ENCODE assay signal across 7 mouse cellular contexts in genomic region chr4:46452855-46453719, GRCm38 (mm10). TPM values are rescaled to one million over a fixed set of nuclear protein-coding genes. Genes with fewer than 3 reads are reported as not detected.
DNase-seq lines count a peak whose midpoint lies in the region; ATAC-seq and TF ChIP-seq lines count a peak whose summit lies in the region.

No protein-coding gene starts in this region.

- DNase-seq in liver, adult 2 months (ENCODE audit: extremely low read depth, low read depth, low spot score) = no peak
- DNase-seq in liver = no peak
- no peak for DNase-seq in left cerebral cortex, postnatal 36 days (ENCODE audit: low spot score in 2 of 2)
- DNase-seq in adrenal gland, postnatal 25 days = no peak

- H3K79me2 ChIP-seq in liver, adult 2 months (ENCODE audit: control insufficient read depth, insufficient read depth, low read length) = peaks cover 47% of the 10 kb centered on the region

- H3K4me1 ChIP-seq in liver, adult 2 months (ENCODE audit: control insufficient read depth, insufficient read depth, low read length) = peaks cover 18% of the 10 kb centered on the region
- H3K4me1 ChIP-seq in embryonic facial prominence, embryonic 13.5 days = peaks cover 47% of the 10 kb centered on the region
- H3K4me1 ChIP-seq in intestine, embryonic 15.5 days (replicated peaks) = peaks cover 18% of the 10 kb centered on the region
- H3K4me1 ChIP-seq in neural tube, embryonic 14.5 days (ENCODE audit: control insufficient read depth, insufficient read depth, low read length) = peaks cover 12% of the 10 kb centered on the region

- no peaks in the 10 kb centered on the region for H3K27me3 ChIP-seq in liver, adult 2 months (ENCODE audit: control insufficient read depth, insufficient read depth, low read length)
- H3K27me3 ChIP-seq in embryonic facial prominence, embryonic 13.5 days = no peaks in the 10 kb centered on the region
- no peaks in the 10 kb centered on the region for H3K27me3 ChIP-seq in intestine, embryonic 15.5 days (replicated peaks)
- H3K27me3 ChIP-seq in neural tube, embryonic 14.5 days (ENCODE audit: control insufficient read depth, insufficient read depth, low read length) = no peaks in the 10 kb centered on the region

- no peak for TF ChIP-seq CTCF in liver, adult 2 months (IDR thresholded peaks at IDR 0.05; ENCODE audit: low read depth, low read length)

- 0 out of 2 replicates have a peak overlapping the region, but pooled peaks have one; percentile 4 for H3K9ac ChIP-seq in liver, adult 2 months (ENCODE audit: low read depth, low read length)
- H3K9ac ChIP-seq in embryonic facial prominence, embryonic 13.5 days = peak overlapping the region; percentile 99
- peak overlapping the region; percentile 98 for H3K9ac ChIP-seq in intestine, embryonic 15.5 days
- peak overlapping the region; percentile 93; the same call in 1 of the 2 replicates for H3K9ac ChIP-seq in neural tube, embryonic 14.5 days (replicated peaks; ENCODE audit: low read depth, low read length)

- TF ChIP-seq POLR2A in liver, adult 2 months (IDR thresholded peaks at IDR 0.05; ENCODE audit: extremely low read depth, insufficient read depth, low read length) = no peak

- H3K9me3 ChIP-seq in embryonic facial prominence, embryonic 13.5 days = no peaks in the 10 kb centered on the region
- H3K9me3 ChIP-seq in intestine, embryonic 15.5 days = no peaks in the 10 kb centered on the region
- H3K9me3 ChIP-seq in neural tube, embryonic 14.5 days (ENCODE audit: control insufficient read depth, low read length) = no peaks in the 10 kb centered on the region

- ATAC-seq in embryonic facial prominence, embryonic 13.5 days (ENCODE audit: insufficient number of reproducible peaks, insufficient read depth, low FRiP score, low TSS enrichment, low read depth) = no peak
- ATAC-seq in intestine, embryonic 15.5 days = no peak
- no peak for ATAC-seq in neural tube, embryonic 14.5 days (ENCODE audit: low read depth)

- H3K4me3 ChIP-seq in liver, adult 2 months (ENCODE audit: insufficient read depth, low read depth, low read length) = peak overlapping the region; percentile 99; the same call in 1 of the 2 replicates
- peak overlapping the region; percentile 87 for H3K4me3 ChIP-seq in embryonic facial prominence, embryonic 13.5 days
- peak overlapping the region; percentile 94 for H3K4me3 ChIP-seq in intestine, embryonic 15.5 days (replicated peaks)
- peak overlapping the region; percentile 86 for H3K4me3 ChIP-seq in neural tube, embryonic 14.5 days (ENCODE audit: low read depth, low read length)

- 51% methylated on average over 13 of the region's 13 CpGs for WGBS in liver, adult 2 months
- WGBS in embryonic facial prominence, embryonic 13.5 days = 36% methylated on average over 13 of the region's 13 CpGs
- 32% methylated on average over 13 of the region's 13 CpGs for WGBS in intestine, embryonic 15.5 days
- 36% methylated on average over 13 of the region's 13 CpGs for WGBS in neural tube, embryonic 14.5 days

- no peaks in the 10 kb centered on the region; the same call in 1 of the 2 replicates for H3K36me3 ChIP-seq in liver, adult 2 months (ENCODE audit: control insufficient read depth, insufficient read depth, low read length)
- H3K36me3 ChIP-seq in embryonic facial prominence, embryonic 13.5 days = 0 out of 2 replicates have a peak, but pooled peaks cover 9% of the 10 kb centered on the region
- no peaks in the 10 kb centered on the region for H3K36me3 ChIP-seq in intestine, embryonic 15.5 days
- no peaks in the 10 kb centered on the region for H3K36me3 ChIP-seq in neural tube, embryonic 14.5 days (ENCODE audit: control insufficient read depth, insufficient read depth, low read length)

- H3K4me2 ChIP-seq in embryonic facial prominence, embryonic 13.5 days = peak overlapping the region; percentile 81
- H3K4me2 ChIP-seq in intestine, embryonic 15.5 days (replicated peaks) = peak overlapping the region; percentile 80
- peak overlapping the region; percentile 89 for H3K4me2 ChIP-seq in neural tube, embryonic 14.5 days (ENCODE audit: low read depth, low read length)

- intact Hi-C loops in left cerebral cortex, postnatal 36 days (cut with DNase I) = no loop called here

- H3K27ac ChIP-seq in liver, adult 2 months (replicated peaks; ENCODE audit: insufficient read depth, low read depth, low read length) = no peak overlapping the region
- H3K27ac ChIP-seq in embryonic facial prominence, embryonic 13.5 days = peak overlapping the region; percentile 100
- H3K27ac ChIP-seq in intestine, embryonic 15.5 days = peak overlapping the region; percentile 100
- H3K27ac ChIP-seq in neural tube, embryonic 14.5 days (ENCODE audit: low read depth, low read length) = no peak overlapping the region; the same call in 1 of the 2 replicates

RNA-seq across cellular contexts. Expression of gene Anp32b, which starts 2.4 kb away (rescaled TPM):
- 3.5 and 4.8 TPM in 2 replicates for total RNA-seq in liver, adult 2 months (2014; rRNA removed)
- 6.1 and 7.1 TPM in 2 replicates for polyA plus RNA-seq in liver, adult 2 months (2012; rRNA removed)
- 313 and 339 TPM in 2 replicates for polyA plus RNA-seq in embryonic facial prominence, embryonic 13.5 days (2015; fragmentation: Nextera tagmentation; extraction: Ambion mirVana)
- polyA plus RNA-seq in intestine, embryonic 15.5 days (2015; fragmentation: Nextera tagmentation; extraction: Ambion mirVana) = 260 and 262 TPM in 2 replicates
- polyA plus RNA-seq in neural tube, embryonic 14.5 days (2014; fragmentation: Nextera tagmentation; extraction: Ambion mirVana) = 50.2 and 68.5 TPM in 2 replicates
- total RNA-seq in left cerebral cortex, postnatal 36 days (2021) = 10 to 100 TPM; 38.3 to 47.4 TPM
- 140 and 161 TPM in 2 replicates for total RNA-seq in adrenal gland, postnatal 25 days (2021)

RNA-seq across cellular contexts. Expression of gene Nans, which starts 36.0 kb away (rescaled TPM):
- 10.7 and 14.3 TPM in 2 replicates for total RNA-seq in liver, adult 2 months (2014; rRNA removed)
- 11.5 and 13.0 TPM in 2 replicates for polyA plus RNA-seq in liver, adult 2 months (2012; rRNA removed)
- 88.1 and 105 TPM in 2 replicates for polyA plus RNA-seq in embryonic facial prominence, embryonic 13.5 days (2015; fragmentation: Nextera tagmentation; extraction: Ambion mirVana)
- 102 and 113 TPM in 2 replicates for polyA plus RNA-seq in intestine, embryonic 15.5 days (2015; fragmentation: Nextera tagmentation; extraction: Ambion mirVana)
- polyA plus RNA-seq in neural tube, embryonic 14.5 days (2014; fragmentation: Nextera tagmentation; extraction: Ambion mirVana) = 60.4 and 65.1 TPM in 2 replicates
- 10 to 100 TPM; 16.6 to 17.6 TPM for total RNA-seq in left cerebral cortex, postnatal 36 days (2021)
- 35.0 and 38.5 TPM in 2 replicates for total RNA-seq in adrenal gland, postnatal 25 days (2021)

RNA-seq across cellular contexts. Expression of gene Hemgn, which starts 39.8 kb away (rescaled TPM):
- total RNA-seq in liver, adult 2 months (2014; rRNA removed) = not detected in 2 replicates
- not detected in 2 replicates for polyA plus RNA-seq in liver, adult 2 months (2012; rRNA removed)
- 0.87 and 4.4 TPM in 2 replicates for polyA plus RNA-seq in embryonic facial prominence, embryonic 13.5 days (2015; fragmentation: Nextera tagmentation; extraction: Ambion mirVana)
- 4.8 and 6.4 TPM in 2 replicates for polyA plus RNA-seq in intestine, embryonic 15.5 days (2015; fragmentation: Nextera tagmentation; extraction: Ambion mirVana)
- 0.28 and 0.81 TPM in 2 replicates for polyA plus RNA-seq in neural tube, embryonic 14.5 days (2014; fragmentation: Nextera tagmentation; extraction: Ambion mirVana)
- total RNA-seq in left cerebral cortex, postnatal 36 days (2021) = not detected
- not detected in 2 replicates for total RNA-seq in adrenal gland, postnatal 25 days (2021)

Comparison
In these comparisons a context has a peak if more than half of its experiments do, and no peak if none do; other contexts are left out.
1. H3K27ac ChIP-seq: peak in embryonic facial prominence, embryonic 13.5 days (single experiment) and intestine, embryonic 15.5 days (single experiment); none in liver, adult 2 months (single experiment) and neural tube, embryonic 14.5 days (single experiment).
2. H3K9ac ChIP-seq: peak in every context shown above with its lines; median percentile 99 in embryonic facial prominence, embryonic 13.5 days; 98 in intestine, embryonic 15.5 days; 93 in neural tube, embryonic 14.5 days; 4 in liver, adult 2 months.
3. Peak in every context shown above with its lines, with median percentiles within 50 percentile points of each other: H3K4me3 ChIP-seq and H3K4me2 ChIP-seq.